Mouse (Mus musculus): ENCODE data around the gene Krtap5-5.

DNA sequence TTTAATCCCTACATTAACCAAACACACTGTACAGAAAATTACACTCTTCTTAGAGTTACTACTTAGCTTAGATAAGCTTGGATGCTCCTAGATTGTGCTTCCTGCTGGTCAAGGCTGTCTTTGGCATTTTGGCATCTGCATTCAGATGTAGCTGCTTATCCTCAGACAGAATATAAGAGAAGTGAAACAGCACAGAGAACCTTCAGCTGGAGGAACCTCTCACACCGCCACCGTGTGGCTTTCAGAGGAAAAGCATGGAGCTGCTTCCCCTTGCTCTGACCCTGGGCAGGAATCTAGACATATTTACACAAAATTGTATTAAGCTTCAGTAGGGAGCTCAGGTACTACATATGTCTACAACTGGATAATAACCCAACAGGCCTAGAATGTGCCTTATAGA, 25.7 kb upstream of the Krtap5-5 start:
- TF ChIP-seq EP300 (IDR thresholded peaks at IDR 0.05; ENCODE audit: low read depth) (no peak), CTCF (IDR thresholded peaks at IDR 0.05; ENCODE audit: low read depth) (peak; percentile 60)

Measured in heart, postnatal 0 days (tissue).